Mouse (Mus musculus) MEL (cell line): Measurements from ENCODE around the gene Preb.

ENCODE experiments used
- BHLHE40 ChIP-seq: IDR thresholded peaks from 2 replicates; pipeline ENCODE4 v1.6.1; 2012; ENCODE audit warnings: low read depth, mild to moderate bottlenecking, inconsistent platforms, low read length, improper control_type of control experiment, borderline replicate concordance
- CTCF ChIP-seq, 3 experiments: IDR thresholded peaks in 2 of 3; conservative IDR thresholded peaks in 1 of 3; 2 replicates each; pipeline ENCODE4 v1.5.1; 2011 to 2012; ENCODE audit warnings: low read length in 3 of 3, low read depth in 2 of 3, mild to moderate bottlenecking in 2 of 3, improper control_type of control experiment in 1 of 3, inconsistent platforms in 1 of 3, mixed read lengths in 1 of 3, moderate library complexity in 1 of 3; ENCODE audit not compliant: control insufficient read depth in 1 of 3, insufficient read depth in 1 of 3, poor library complexity in 1 of 3, severe bottlenecking in 1 of 3
- E2F4 ChIP-seq: IDR thresholded peaks from 2 replicates; pipeline ENCODE4 v1.6.1; 2011; ENCODE audit warnings: low read depth, low read length, improper control_type of control experiment, borderline replicate concordance
- EP300 ChIP-seq, 2 experiments: IDR thresholded peaks; 2 replicates each; pipeline ENCODE4 v1.6.1; 2011; ENCODE audit warnings: improper control_type of control experiment in 2 of 2, low read length in 2 of 2, low read depth in 1 of 2, mild to moderate bottlenecking in 1 of 2
- GATA1 ChIP-seq: IDR thresholded peaks from 2 replicates; pipeline ENCODE4 v1.6.1; 2011; ENCODE audit warnings: low read depth, low read length, improper control_type of control experiment
- MEF2A ChIP-seq: IDR thresholded peaks from 2 replicates; pipeline ENCODE4 v1.6.1; 2014; ENCODE audit warnings: low read depth, mild to moderate bottlenecking, inconsistent platforms, low read length, improper control_type of control experiment; ENCODE audit not compliant: poor library complexity, insufficient replicate concordance, severe bottlenecking; ENCODE audit errors: extremely low read depth
- NRF1 ChIP-seq: IDR thresholded peaks from 2 replicates; pipeline ENCODE4 v1.6.1; 2014; ENCODE audit warnings: low read depth, mild to moderate bottlenecking, inconsistent platforms, low read length, improper control_type of control experiment, moderate library complexity; ENCODE audit not compliant: poor library complexity, insufficient read depth, severe bottlenecking
- POLR2A ChIP-seq, 2 experiments: IDR thresholded peaks; 2 replicates each; pipeline ENCODE4 v1.6.1; 2011 to 2012; ENCODE audit warnings: low read length in 2 of 2, mild to moderate bottlenecking in 2 of 2, control low read depth in 1 of 2, improper control_type of control experiment in 1 of 2, low read depth in 1 of 2, moderate library complexity in 1 of 2; ENCODE audit not compliant: control insufficient read depth in 1 of 2, insufficient read depth in 1 of 2, poor library complexity in 1 of 2
- POLR2AphosphoS5 ChIP-seq: IDR thresholded peaks from 2 replicates; pipeline ENCODE4 v1.6.1; 2012; ENCODE audit warnings: low read depth, borderline replicate concordance, mild to moderate bottlenecking, inconsistent platforms, low read length, moderate library complexity, mixed read lengths
- RCOR1 ChIP-seq: IDR thresholded peaks from 2 replicates; pipeline ENCODE4 v1.6.1; 2012; ENCODE audit warnings: low read depth, mild to moderate bottlenecking, inconsistent platforms, low read length, improper control_type of control experiment
- USF1 ChIP-seq: IDR thresholded peaks from 2 replicates; pipeline ENCODE4 v1.6.1; 2014; ENCODE audit warnings: low read depth, mild to moderate bottlenecking, inconsistent platforms, low read length, improper control_type of control experiment, moderate library complexity
- USF2 ChIP-seq, 2 experiments: IDR thresholded peaks; 2 replicates each; pipeline ENCODE4 v1.6.1; 2011 to 2012; ENCODE audit warnings: improper control_type of control experiment in 2 of 2, low read length in 2 of 2, borderline replicate concordance in 1 of 2, inconsistent platforms in 1 of 2, low read depth in 1 of 2, mild to moderate bottlenecking in 1 of 2; ENCODE audit not compliant: insufficient read depth in 1 of 2
- ZC3H11A ChIP-seq: IDR thresholded peaks from 2 replicates; pipeline ENCODE4 v1.6.1; 2012; ENCODE audit warnings: low read depth, mild to moderate bottlenecking, inconsistent platforms, low read length, improper control_type of control experiment
- ZNF384 ChIP-seq: IDR thresholded peaks from 2 replicates; pipeline ENCODE4 v1.6.1; 2012; ENCODE audit warnings: low read depth, mild to moderate bottlenecking, inconsistent platforms, low read length, improper control_type of control experiment

DNA sequence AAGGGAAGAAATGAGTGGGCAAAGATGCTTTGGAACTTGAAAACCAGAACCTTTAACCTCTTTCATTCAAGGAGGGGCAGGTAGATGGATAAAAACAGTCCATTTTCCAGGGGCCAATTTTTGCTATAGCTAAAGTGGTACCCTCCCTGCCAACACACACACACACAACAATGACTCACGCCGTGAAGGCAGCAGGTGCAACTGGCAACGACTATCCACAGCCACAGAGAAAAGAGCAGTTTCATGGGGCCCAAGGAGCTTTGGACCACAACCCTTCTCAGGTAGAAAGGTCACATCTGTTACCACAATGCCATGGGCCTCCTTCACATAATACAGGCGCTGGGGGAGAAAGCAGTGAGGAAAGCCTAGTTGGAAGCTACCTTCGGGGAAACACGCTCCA, 4.4 kb downstream of the Preb start:
- no peak; a peak in 1 of 4 replicates for TF ChIP-seq POLR2A (IDR thresholded peaks at IDR 0.05; ENCODE audit: control insufficient read depth in 1 of 2, insufficient read depth in 1 of 2, low read depth in 1 of 2, low read length in 2 of 2, poor library complexity in 1 of 2)
- TF ChIP-seq GATA1 = no peak
- TF ChIP-seq E2F4 = no peak
- TF ChIP-seq CTCF (IDR thresholded peaks at IDR 0.05 in 2 of 3, conservative IDR thresholded peaks at IDR 0.05 in 1 of 3; ENCODE audit: control insufficient read depth in 1 of 3, insufficient read depth in 1 of 3, low read depth in 2 of 3, low read length in 3 of 3, poor library complexity in 1 of 3, severe bottlenecking in 1 of 3) = no peak
- TF ChIP-seq POLR2AphosphoS5 = no peak
- TF ChIP-seq ZC3H11A = no peak
- TF ChIP-seq USF1 = no peak
- no peak for TF ChIP-seq RCOR1
- no peak for TF ChIP-seq EP300 (IDR thresholded peaks at IDR 0.05; ENCODE audit: low read depth in 1 of 2, low read length in 2 of 2)
- no peak for TF ChIP-seq NRF1
- no peak for TF ChIP-seq BHLHE40
- no peak for TF ChIP-seq USF2 (IDR thresholded peaks at IDR 0.05; ENCODE audit: borderline replicate concordance in 1 of 2, insufficient read depth in 1 of 2, low read depth in 1 of 2, low read length in 2 of 2)
- no peak for TF ChIP-seq ZNF384
- no peak for TF ChIP-seq MEF2A
